Mouse (Mus musculus): ENCODE measurements around the gene Kpna2. TPM values are rescaled to one million over a fixed set of nuclear protein-coding genes. Genes with fewer than 3 reads are reported as not detected.
A peak's percentile ranks its signal among the peaks of the same experiment; 100 is the strongest.
"Not testable (repeated sequence)": the region's sequence is repeated elsewhere in the genome, so short reads cannot be mapped to it uniquely, and the experiment has no call there.

Gene Kpna2
- polyA plus RNA-seq, 1 experiment from 2014 or later, result 547 TPM

- Histone ChIP-seq H3K9ac (no peak overlapping the region), H3K27me3 (no peaks in the 10 kb centered on the region), H3K27ac (0 out of 2 replicates have a peak overlapping the region, but pooled peaks have one; percentile 2), H3K4me1 (peaks cover 12% of the 10 kb centered on the region), H3K36me3 (no peaks in the 10 kb centered on the region), H3K9me3 (no peaks in the 10 kb centered on the region), H3K4me2 (no peak overlapping the region), H3K4me3 (no peak overlapping the region)
- 45% methylated on average over 1 of the region's 1 CpGs for WGBS
- ATAC-seq (ENCODE audit: borderline replicate concordance, extremely low read depth, low FRiP score, low TSS enrichment), result peak; percentile 56
Observed at GRCm38 (mm10) chr11:107016893-107017292, 17.6 kb upstream of the Kpna2 start.

GRCm38 (mm10) chr11:107015535-107016187 is 16.3 kb upstream of the Kpna2 start:
- not testable (repeated sequence) for ATAC-seq (ENCODE audit: borderline replicate concordance, extremely low read depth, low FRiP score, low TSS enrichment); H3K4me3 ChIP-seq; H3K27ac ChIP-seq; H3K9me3 ChIP-seq; H3K36me3 ChIP-seq; H3K4me2 ChIP-seq; H3K27me3 ChIP-seq; H3K9ac ChIP-seq
- H3K4me1 ChIP-seq, result peaks cover 20% of the 10 kb centered on the region
- 63% methylated on average over 11 of the region's 11 CpGs for WGBS

GRCm38 (mm10) chr11:107014597-107015309 is 15.4 kb upstream of the Kpna2 start:
- Histone ChIP-seq H3K9me3 (no peaks in the 10 kb centered on the region), H3K9ac (no peak overlapping the region), H3K27me3 (no peaks in the 10 kb centered on the region), H3K4me3 (0 out of 2 replicates have a peak overlapping the region, but pooled peaks have one; percentile 2), H3K4me1 (peaks cover 20% of the 10 kb centered on the region), H3K27ac (peak overlapping the region; percentile 70), H3K4me2 (peak overlapping the region; percentile 34), H3K36me3 (no peaks in the 10 kb centered on the region)
- ATAC-seq (ENCODE audit: borderline replicate concordance, extremely low read depth, low FRiP score, low TSS enrichment), result peak; percentile 39; the same call in 1 of the 2 replicates
- WGBS, result 23% methylated on average over 14 of the region's 14 CpGs

GRCm38 (mm10) chr11:107014020-107014585 is 14.8 kb upstream of the Kpna2 start:
- Histone ChIP-seq H3K9me3 (no peaks in the 10 kb centered on the region), H3K4me2 (peak overlapping the region; percentile 34; the same call in 1 of the 2 replicates), H3K27me3 (no peaks in the 10 kb centered on the region), H3K4me3 (no peak overlapping the region), H3K9ac (no peak overlapping the region), H3K36me3 (no peaks in the 10 kb centered on the region), H3K27ac (peak overlapping the region; percentile 70), H3K4me1 (peaks cover 27% of the 10 kb centered on the region)
- no peak for ATAC-seq (ENCODE audit: borderline replicate concordance, extremely low read depth, low FRiP score, low TSS enrichment)
- WGBS, result 65% methylated on average over 11 of the region's 11 CpGs

- no peaks in the 10 kb centered on the region for H3K36me3 ChIP-seq
- under 1% methylated on average over 37 of the region's 37 CpGs for WGBS
- H3K4me1 ChIP-seq, result peaks cover 27% of the 10 kb centered on the region
- H3K27me3 ChIP-seq, result no peaks in the 10 kb centered on the region
- H3K4me2 ChIP-seq, result peak overlapping the region; percentile 58
- peak overlapping the region; percentile 50 for H3K4me3 ChIP-seq
- no peaks in the 10 kb centered on the region for H3K9me3 ChIP-seq
- peak; percentile 85 for ATAC-seq (ENCODE audit: borderline replicate concordance, extremely low read depth, low FRiP score, low TSS enrichment)
- peak overlapping the region; percentile 98 for H3K27ac ChIP-seq
- H3K9ac ChIP-seq, result peak overlapping the region; percentile 68
Observed at GRCm38 (mm10) chr11:107012324-107013017, 13.1 kb upstream of the Kpna2 start.

- no peaks in the 10 kb centered on the region for H3K9me3 ChIP-seq
- H3K27ac ChIP-seq, result peak overlapping the region; percentile 98
- no peak for ATAC-seq (ENCODE audit: borderline replicate concordance, extremely low read depth, low FRiP score, low TSS enrichment)
- no peaks in the 10 kb centered on the region for H3K27me3 ChIP-seq
- peak overlapping the region; percentile 58 for H3K4me2 ChIP-seq
- H3K36me3 ChIP-seq, result no peaks in the 10 kb centered on the region
- 18% methylated on average over 18 of the region's 18 CpGs for WGBS
- peak overlapping the region; percentile 68 for H3K9ac ChIP-seq
- H3K4me1 ChIP-seq, result peaks cover 27% of the 10 kb centered on the region
- H3K4me3 ChIP-seq, result peak overlapping the region; percentile 50
Observed at GRCm38 (mm10) chr11:107011669-107012323, 12.5 kb upstream of the Kpna2 start.

- WGBS, result 75% methylated on average over 7 of the region's 7 CpGs
- no peaks in the 10 kb centered on the region for H3K9me3 ChIP-seq
- no peak overlapping the region for H3K4me2 ChIP-seq
- H3K36me3 ChIP-seq, result no peaks in the 10 kb centered on the region
- no peak for ATAC-seq (ENCODE audit: borderline replicate concordance, extremely low read depth, low FRiP score, low TSS enrichment)
- no peak overlapping the region for H3K4me3 ChIP-seq
- H3K27ac ChIP-seq, result 0 out of 2 replicates have a peak overlapping the region, but pooled peaks have one; percentile 98
- H3K9ac ChIP-seq, result no peak overlapping the region
- no peaks in the 10 kb centered on the region for H3K27me3 ChIP-seq
- peaks cover 27% of the 10 kb centered on the region for H3K4me1 ChIP-seq
Observed at GRCm38 (mm10) chr11:107011171-107011570, 11.8 kb upstream of the Kpna2 start.

GRCm38 (mm10) chr11:107010447-107010846 is 11.1 kb upstream of the Kpna2 start:
- Histone ChIP-seq H3K4me3 (no peak overlapping the region), H3K9me3 (no peaks in the 10 kb centered on the region), H3K27me3 (no peaks in the 10 kb centered on the region), H3K4me2 (no peak overlapping the region), H3K4me1 (peaks cover 27% of the 10 kb centered on the region), H3K9ac (no peak overlapping the region), H3K27ac (no peak overlapping the region), H3K36me3 (no peaks in the 10 kb centered on the region)
- ATAC-seq (ENCODE audit: borderline replicate concordance, extremely low read depth, low FRiP score, low TSS enrichment), result no peak
- 89% methylated on average over 3 of the region's 3 CpGs for WGBS

- Histone ChIP-seq H3K9ac (no peak overlapping the region), H3K27me3 (no peaks in the 10 kb centered on the region), H3K4me1 (peaks cover 14% of the 10 kb centered on the region), H3K4me2 (no peak overlapping the region), H3K27ac (no peak overlapping the region), H3K4me3 (no peak overlapping the region), H3K9me3 (no peaks in the 10 kb centered on the region), H3K36me3 (no peaks in the 10 kb centered on the region)
- WGBS, result 75% methylated on average over 1 of the region's 1 CpGs
- ATAC-seq (ENCODE audit: borderline replicate concordance, extremely low read depth, low FRiP score, low TSS enrichment), result no peak
Observed at GRCm38 (mm10) chr11:107005538-107005937, 6.2 kb upstream of the Kpna2 start.

- H3K9ac ChIP-seq, result no peak overlapping the region
- peaks cover 8% of the 10 kb centered on the region for H3K4me1 ChIP-seq
- H3K27me3 ChIP-seq, result no peaks in the 10 kb centered on the region
- no peak overlapping the region for H3K4me2 ChIP-seq
- 0 out of 2 replicates have a peak overlapping the region, but pooled peaks have one; percentile 1 for H3K27ac ChIP-seq
- no peak for ATAC-seq (ENCODE audit: borderline replicate concordance, extremely low read depth, low FRiP score, low TSS enrichment)
- H3K36me3 ChIP-seq, result peaks cover under 1% of the 10 kb centered on the region; the same call in 1 of the 2 replicates
- WGBS, result 43% methylated on average over 8 of the region's 8 CpGs
- H3K4me3 ChIP-seq, result no peak overlapping the region
- H3K9me3 ChIP-seq, result no peaks in the 10 kb centered on the region
Observed at GRCm38 (mm10) chr11:107001760-107002675, 2.7 kb upstream of the Kpna2 start.
